Mouse (Mus musculus) adrenal gland, postnatal 25 days (tissue): ENCODE measurements around the gene Lima1. TPM values are rescaled to one million over a fixed set of nuclear protein-coding genes. Genes with fewer than 3 reads are reported as not detected.

Experiments used
- DNase-seq: peaks from one replicate; pipeline ENCODE4 v3.0.0; 2021; ENCODE audit warnings: mixed read lengths
- total RNA-seq: library from RNA; stranded (reverse); gene quantifications from 2 replicates; pipeline ENCODE4 v1.2.3, GENCODE M21; 2021

Gene Lima1
- total RNA-seq, 1 experiment from 2014 or later: 42.4 TPM

DNA sequence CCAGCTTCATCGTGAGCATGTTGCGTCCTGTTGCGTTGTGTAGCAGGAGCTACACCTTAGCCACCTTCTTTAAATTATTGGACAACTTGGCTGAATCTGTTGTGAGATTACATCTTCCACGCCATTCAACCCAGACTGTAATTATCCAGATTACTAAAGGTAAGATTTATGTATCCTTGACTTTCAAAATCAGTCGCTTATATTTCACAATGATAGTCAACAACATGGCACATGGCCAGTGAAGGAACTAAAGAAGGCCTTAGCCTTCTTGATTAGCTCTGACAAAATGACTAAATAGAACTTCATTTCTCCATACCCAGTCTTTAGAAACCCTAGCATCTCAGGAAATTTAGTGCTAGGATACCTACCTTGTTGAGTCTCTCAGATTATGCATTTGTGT, 142.1 kb downstream of the Lima1 start:
- no peak for DNase-seq

DNA sequence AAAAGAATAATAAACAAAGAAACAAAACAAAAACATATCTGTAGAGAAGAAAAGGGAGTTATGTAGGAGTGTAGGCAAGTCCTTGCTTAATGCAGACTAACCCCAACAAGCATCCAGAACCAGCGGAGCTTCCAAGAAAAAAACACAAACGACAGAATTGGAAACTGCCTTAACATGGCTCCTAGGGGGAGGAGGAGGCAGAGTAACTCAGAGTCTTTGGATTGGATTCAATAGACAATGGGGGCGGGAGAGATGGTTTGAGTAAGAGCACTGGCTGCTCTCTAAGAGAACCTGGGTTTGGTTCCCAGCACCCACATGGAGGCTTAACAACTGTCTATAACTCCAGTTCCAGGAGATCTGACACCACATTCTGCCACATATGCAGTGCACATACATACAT, 143.6 kb downstream of the Lima1 start:
- DNase-seq: no peak

DNA sequence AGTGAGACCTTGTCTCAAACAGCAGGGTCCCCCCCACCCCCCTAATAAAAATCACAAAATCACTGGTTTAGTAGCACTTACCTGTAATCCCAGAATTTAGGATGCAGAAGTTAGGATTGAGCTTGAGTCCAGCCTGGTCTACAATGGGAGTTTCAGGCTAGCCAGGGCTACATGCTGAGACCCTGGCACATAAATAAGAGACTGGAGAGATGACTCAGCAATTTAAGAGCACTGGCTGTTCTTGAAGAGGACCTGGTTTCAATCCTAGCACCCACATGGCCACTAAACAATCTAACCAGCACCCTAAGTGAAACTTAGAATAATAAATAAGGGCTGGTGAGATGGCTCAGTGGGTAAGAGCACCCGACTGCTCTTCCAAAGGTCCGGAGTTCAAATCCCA, 144.1 kb downstream of the Lima1 start:
- DNase-seq: no peak

DNA sequence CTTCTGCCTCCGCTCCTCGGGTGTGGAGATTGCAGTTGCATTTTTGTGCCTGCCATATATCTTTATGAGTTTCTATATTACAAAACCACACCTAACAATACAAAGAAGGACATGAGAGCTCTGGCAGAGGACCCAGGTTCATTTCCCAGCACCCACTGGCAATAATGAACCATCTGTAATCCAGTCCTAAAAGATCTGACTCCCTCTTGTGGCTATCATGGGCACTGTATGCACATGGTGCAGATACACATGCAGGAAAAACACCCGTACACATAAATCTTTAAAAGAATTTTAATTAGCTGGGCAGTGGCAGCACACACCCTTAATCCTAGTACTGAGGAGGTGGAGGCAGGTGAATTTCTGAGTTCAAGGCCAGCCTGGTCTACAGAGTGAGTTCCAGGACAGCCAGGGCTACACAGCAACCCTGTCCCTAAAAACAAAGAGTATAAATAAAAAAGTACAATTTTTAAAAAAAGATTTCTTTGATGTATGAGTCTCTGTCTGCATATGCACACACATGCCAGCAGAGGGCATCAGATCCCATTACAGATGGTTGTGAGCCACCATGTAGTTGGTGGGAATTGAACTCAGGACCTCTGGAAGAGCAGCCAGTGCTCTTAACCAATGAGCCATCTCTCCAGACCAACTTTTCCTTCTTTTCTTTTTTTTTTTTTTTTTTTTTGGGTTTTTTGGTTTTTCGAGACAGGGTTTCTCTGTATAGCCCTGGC, 146.0 kb downstream of the Lima1 start:
- no peak for DNase-seq

Other genes starting within 250 kb of the Lima1 start
- 13.4 and 13.6 TPM in 2 replicates for gene Racgap1, start 223.8 kb downstream of the Lima1 start, total RNA-seq
- gene Asic1, start 205.1 kb downstream of the Lima1 start, total RNA-seq: 0.33 and 0.49 TPM in 2 replicates
- gene Smarcd1, start 173.3 kb downstream of the Lima1 start, total RNA-seq: 51.9 and 63.6 TPM in 2 replicates
- gene Gm17349, start 170.0 kb downstream of the Lima1 start, total RNA-seq: 30.4 and 43.7 TPM in 2 replicates
- gene Gpd1, start 157.9 kb downstream of the Lima1 start, total RNA-seq: 639 and 861 TPM in 2 replicates
- 217 and 256 TPM in 2 replicates for gene Cox14, start 149.8 kb downstream of the Lima1 start, total RNA-seq
- 47.5 and 61.7 TPM in 2 replicates for gene Cers5, start 102.6 kb downstream of the Lima1 start, total RNA-seq
- 0.10 and 0.12 TPM in 2 replicates for gene Fam186a, start 91.6 kb upstream of the Lima1 start, total RNA-seq
- gene Larp4, start 94.6 kb upstream of the Lima1 start, total RNA-seq: 70.2 and 73.5 TPM in 2 replicates
- gene Dip2b, start 163.2 kb upstream of the Lima1 start, total RNA-seq: 17.9 and 19.9 TPM in 2 replicates